Mouse (Mus musculus): ENCODE data around the gene Acot3.

Gene Acot3

DNA sequence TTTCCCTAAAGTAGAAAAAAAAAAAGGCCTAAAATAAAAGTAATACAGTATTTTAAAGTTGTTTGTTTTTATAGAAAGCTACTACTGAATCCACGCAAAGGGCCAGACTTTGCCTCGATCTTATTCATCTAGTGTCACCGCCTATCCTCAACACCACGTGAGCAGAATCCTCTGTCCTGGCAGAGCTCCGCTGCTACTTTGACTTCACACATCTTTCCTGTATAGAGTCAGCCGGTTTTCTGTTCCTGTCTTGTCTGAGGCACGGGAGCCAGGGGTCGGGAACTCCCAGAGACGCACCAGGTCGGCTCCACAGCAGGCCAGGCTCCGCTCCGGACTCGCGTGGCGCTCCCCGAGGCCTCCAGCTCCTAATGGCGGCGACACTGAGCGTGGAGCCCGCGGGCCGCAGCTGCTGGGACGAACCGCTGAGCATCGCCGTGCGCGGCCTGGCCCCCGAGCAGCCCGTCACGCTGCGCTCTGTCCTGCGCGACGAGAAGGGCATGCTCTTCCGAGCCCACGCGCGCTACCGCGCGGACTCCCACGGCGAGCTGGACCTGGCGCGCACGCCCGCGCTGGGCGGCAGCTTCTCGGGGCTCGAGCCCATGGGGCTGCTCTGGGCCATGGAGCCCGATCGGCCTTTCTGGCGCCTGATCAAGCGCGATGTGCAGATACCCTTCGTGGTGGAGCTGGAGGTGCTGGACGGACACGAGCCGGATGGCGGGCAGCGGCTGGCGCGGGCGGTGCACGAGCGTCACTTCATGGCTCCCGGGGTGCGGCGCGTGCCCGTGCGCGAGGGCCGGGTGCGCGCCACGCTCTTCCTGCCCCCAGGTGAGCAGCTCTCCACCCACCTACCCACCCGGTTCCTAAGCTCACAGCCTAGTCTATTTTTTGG lies 48.9 kb downstream of the Acot3 start, which contains the start of gene Acot6:
Acot6 (plus strand) TSS at position 51 of the 889 bp plus-strand sequence.
- DNase-seq (ENCODE audit: low spot score): peak; percentile 65

DNA sequence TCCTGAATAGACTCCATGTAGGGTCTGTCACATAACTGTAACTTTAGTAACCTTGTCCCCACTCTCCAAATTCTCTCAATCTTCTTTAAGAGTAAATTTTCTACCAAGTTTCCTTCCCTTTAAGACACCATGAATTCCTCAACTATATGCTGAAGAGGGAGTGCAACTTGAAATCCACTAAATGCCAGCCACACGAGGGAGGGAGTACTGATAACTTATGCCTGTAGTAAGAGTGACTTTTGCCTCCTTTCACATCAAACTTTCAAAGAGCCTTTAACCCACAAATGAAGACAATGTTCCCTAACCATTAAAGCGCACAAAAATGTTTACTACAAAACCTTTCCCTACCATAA lies 49.5 kb downstream of the Acot3 start:
- DNase-seq (ENCODE audit: low spot score): no peak

DNA sequence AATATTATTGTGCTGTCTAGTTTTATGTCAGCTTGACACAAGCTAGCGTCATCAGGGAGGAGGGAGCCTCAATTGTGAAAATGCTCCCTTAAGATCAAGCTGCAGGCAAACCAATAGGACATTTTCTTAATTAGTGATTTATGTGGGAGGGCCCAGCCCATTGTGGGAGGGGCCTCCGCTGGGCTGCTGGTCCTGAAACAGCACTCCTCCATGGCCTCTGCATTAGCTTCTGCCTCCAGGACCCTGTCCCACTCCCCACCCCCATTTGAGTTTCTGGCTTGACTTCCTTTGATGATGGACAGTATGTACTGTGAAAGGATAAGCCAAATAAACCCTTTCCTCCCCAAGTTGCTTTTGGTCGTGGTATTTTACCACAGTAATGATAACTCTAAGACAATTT lies 55.1 kb downstream of the Acot3 start:
- DNase-seq (ENCODE audit: low spot score): no peak

- no peak for DNase-seq (ENCODE audit: low spot score)
Measured at GRCm38 (mm10) chr12:84107692-84108091, 55.7 kb downstream of the Acot3 start.

- DNase-seq (ENCODE audit: low spot score): no peak
Measured at GRCm38 (mm10) chr12:84109924-84110323, 58.0 kb downstream of the Acot3 start.
